Mouse (Mus musculus): ENCODE measurements around the gene Pfkfb4. TPM values are rescaled to one million over a fixed set of nuclear protein-coding genes. Genes with fewer than 3 reads are reported as not detected.

The Pfkfb4 gene
- total RNA-seq (2015; ENCODE audit: low replicate concordance) = 3.1 and 13.3 TPM in 2 replicates
- total RNA-seq (2017; ENCODE audit: low replicate concordance) = 7.9 and 12.3 TPM in 2 replicates

DNA sequence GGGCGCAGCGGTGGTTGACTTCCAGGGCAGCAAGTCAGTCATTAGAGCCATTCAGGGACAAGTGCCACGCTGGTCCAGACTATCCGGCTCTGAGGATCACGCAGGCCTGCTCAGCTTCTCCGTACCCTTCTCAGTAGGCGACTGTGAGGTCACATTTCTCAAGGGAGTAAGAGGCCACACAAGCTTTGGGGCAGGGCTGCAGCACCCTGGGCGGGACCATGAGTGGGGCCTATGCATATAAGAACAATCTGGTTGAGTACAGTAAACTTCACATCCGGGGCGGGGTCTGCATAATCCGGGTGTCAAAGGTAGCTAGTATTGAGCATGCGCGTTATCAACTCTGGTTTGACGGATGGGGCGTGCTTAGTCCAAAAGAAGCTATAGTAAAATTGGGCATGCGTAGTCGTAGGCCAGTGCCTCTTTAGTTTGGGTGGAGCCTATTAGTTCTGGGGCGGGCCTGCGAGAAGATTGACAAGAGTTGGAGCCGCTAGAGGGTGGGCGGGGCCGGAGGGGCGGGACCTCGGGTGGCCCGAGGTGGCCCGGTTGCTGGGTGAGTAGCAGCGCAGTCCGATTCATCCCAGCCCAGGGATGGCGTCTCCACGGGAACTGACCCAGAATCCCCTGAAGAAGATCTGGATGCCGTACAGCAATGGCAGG, at the start of gene Pfkfb4:
Gene Pfkfb4, plus strand, starts transcription at position 351 of the 657 bp plus-strand sequence.
- peak; percentile 89 for ATAC-seq (replicated peaks; ENCODE audit: low FRiP score, poor library complexity, severe bottlenecking)

DNA sequence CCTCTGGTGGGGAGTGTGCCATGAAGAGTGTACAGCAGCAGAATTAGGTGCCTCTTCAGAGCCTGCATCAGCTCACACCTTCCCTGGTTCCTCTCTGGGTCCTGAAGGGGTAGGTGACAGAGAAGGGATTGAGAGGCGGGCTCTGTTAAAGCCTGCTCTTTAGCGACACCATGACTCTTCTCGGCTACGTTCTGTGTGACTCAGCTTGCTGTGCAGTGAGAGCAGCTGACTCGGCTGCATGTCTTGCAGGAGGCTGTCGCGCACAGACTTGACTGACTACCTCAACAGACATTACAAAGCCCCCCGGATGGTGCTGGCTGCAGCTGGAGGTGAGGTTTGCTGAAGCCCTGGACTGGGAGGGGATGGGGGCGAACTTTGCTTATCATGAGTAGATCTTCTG, 46.5 kb upstream of the Pfkfb4 start:
- no peak for ATAC-seq (replicated peaks; ENCODE audit: low FRiP score, poor library complexity, severe bottlenecking)

DNA sequence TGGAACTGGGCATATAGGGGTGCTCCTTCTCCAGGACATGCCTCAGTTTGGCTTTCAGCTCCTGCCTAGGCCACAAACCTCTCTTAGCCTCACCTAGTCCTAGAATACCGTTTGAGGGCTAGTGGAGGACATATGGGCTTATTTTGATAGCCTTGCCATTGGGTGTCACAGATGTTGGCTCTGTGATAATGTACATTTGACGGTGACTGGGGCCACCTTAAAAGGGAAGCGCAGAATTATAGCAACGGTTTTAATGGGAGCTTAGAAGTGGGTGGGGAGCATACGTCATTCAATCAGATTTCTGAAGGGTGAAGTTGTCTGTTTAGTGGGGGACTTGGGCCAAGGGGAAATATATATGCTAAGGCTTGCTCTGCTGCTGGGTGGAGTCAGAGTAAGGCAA, 46.0 kb upstream of the Pfkfb4 start:
- no peak for ATAC-seq (replicated peaks; ENCODE audit: low FRiP score, poor library complexity, severe bottlenecking)

DNA sequence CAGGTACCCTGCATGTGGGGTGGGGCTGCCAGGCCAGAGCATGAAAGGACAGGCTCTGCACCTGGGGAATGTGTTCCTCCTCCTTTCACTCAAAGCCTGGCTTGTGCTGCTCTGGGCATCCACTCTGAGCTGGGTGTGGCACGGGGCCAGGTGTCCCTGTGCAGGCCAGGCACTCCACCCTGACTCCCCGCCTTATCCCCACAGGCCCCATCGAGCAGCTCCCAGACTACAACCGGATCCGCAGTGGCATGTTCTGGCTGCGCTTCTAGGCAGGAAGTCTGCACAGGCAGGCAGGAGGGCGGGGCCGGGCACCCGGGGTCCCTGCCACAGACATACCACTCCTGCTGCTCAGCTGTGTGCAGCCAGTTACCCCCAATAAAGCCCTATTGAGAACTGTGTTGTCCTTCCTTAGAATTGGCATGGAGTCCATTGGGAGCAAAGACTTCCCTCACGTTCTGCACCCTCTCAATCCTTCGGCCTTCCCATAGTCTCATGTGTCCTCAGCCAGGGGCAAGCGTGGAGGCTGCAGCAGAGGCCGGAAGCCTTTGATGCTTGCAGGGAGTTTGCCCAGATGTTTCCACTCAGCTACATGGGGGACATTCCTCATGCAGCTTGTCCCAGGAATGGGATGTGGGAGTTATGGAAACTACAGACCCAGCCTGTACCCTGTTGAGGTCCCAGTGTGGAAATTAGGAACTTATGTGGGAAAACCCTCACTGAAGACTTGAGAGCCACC, 42.2 kb upstream of the Pfkfb4 start:
- ATAC-seq (replicated peaks; ENCODE audit: low FRiP score, poor library complexity, severe bottlenecking) = no peak

DNA sequence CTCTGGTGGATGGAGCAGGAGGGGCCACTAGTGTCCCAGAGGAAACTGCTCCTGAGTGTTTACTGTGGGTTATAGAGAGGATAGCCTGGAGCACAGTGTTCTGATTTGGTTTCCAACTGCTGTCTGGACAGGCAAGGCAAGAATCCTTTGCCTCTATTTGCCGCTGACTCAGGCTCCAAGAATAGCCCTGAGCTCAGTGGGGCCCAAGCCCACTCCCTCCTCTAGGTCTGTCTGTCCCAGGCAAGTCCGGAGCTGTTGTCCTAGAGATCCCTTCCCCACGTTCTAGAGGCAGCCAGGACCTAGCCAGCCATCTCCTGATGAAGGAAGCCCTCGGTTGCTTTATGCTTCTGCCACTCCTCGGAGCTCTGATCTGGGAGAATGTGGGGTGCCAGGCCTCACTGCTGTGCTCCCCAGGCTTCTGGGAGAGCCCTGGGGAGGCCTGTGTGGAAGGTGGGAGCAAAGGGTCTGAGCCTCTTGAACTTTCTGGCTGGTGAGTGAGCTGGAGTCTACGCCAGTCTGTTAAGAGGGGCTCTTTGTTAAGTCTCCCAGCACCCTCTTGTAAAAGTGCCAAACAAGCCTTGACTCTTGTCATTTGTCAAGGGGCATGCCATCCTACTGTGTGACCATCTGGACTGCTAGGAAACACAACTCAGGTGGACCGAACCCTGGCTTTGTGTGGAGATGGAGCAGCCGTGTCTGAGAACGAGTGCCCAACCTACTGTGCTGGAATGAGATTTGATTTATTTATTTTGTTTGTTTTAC, 41.4 kb upstream of the Pfkfb4 start:
- no peak for ATAC-seq (replicated peaks; ENCODE audit: low FRiP score, poor library complexity, severe bottlenecking)

DNA sequence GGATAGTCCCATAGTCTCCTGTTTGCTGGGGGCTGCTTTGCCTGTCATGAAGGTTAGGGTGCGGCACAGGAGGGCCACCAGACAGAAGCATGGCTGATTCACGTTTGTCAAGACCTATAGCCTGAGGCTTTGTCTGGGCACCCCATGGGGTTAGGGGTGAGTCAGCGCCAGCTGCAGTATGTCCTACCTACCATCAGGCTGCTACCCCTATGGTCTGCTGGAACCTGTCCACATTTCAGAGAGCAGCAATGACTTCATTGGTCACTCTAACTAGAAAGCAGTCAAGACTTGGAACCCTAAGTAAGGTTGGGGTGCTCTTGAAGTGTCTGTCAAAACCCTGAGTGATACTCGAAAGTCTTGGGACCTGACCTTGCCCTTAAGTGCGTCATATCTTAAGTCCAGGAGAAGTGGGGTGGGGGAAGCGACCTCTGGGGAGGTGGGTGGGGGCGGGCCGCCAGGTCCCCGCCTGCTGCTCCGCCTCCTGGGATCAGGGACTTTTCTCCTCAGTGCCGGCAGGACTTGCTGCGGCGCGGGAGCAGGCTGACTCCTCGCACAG, 38.4 kb upstream of the Pfkfb4 start, which contains the start of gene Col7a1:
Gene Col7a1, plus strand, starts transcription at position 506 of the 556 bp plus-strand sequence.
- ATAC-seq (replicated peaks; ENCODE audit: low FRiP score, poor library complexity, severe bottlenecking) = no peak

DNA sequence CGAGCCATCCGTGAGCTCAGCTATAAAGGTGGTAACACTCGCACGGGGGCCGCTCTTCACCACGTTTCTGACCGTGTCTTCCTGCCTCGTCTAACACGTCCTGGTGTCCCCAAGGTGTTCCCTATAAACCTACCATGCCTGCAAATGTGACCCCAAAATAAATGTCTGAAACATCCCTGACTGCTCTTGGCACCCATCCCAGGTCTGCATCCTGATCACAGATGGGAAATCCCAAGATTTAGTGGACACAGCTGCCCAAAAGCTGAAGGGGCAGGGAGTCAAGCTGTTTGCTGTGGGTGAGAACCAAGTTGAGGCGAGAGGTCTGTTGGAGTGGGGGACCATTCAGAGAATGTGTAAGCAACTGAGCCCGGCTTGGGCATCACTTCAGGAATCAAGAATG, 36.3 kb upstream of the Pfkfb4 start:
- no peak for ATAC-seq (replicated peaks; ENCODE audit: low FRiP score, poor library complexity, severe bottlenecking)

DNA sequence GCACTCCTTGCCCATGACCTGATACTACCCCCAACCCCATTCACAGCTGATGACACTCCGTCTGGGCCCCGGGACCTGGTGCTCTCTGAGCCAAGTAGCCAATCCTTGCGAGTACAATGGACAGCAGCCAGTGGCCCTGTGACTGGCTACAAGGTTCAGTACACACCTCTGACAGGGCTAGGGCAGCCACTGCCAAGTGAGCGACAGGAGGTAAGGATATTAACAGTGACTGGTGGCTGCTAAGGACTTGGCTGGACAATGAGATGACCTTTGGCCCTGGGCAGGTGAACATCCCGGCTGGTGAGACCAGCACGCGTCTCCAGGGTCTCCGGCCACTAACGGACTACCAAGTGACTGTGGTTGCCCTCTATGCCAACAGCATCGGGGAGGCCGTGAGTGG, 35.7 kb upstream of the Pfkfb4 start:
- no peak for ATAC-seq (replicated peaks; ENCODE audit: low FRiP score, poor library complexity, severe bottlenecking)

DNA sequence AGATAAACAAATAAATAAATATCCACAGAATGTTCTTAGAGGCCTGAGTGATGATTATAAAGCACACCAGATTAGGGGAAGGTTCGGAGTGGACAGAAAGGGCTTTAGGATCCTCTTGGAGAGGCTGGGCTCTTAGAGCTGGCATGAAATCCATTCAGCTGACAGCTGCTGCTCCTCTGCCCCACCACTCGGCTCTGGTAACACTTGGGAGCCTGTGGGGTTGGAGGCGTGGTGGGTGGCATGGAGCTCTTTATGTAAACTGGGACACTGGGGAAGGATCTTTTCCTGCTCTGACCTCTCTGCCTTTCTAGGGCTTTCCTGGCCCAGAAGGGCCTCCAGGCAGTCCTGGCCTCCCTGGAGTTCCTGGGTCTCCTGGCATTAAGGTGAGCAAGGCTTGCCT, 28.0 kb upstream of the Pfkfb4 start:
- ATAC-seq (replicated peaks; ENCODE audit: low FRiP score, poor library complexity, severe bottlenecking) = no peak

DNA sequence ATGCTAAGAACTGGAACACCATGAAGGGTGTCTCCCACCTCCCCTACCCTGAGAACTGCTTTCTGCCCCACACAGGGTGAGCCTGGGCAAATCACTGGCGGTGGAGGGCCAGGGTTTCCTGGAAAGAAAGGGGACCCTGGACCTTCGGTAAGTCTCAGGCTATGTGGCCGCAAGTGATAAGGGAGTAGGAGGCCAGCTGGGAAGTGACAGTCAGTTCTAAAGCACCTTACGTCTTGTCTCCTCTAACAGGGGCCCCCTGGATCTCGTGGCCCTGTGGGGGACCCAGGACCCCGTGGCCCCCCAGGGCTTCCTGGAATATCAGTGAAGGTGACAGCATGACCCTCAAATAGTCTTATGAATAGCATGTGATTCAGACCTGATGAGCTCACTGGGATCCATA, 27.2 kb upstream of the Pfkfb4 start:
- ATAC-seq (replicated peaks; ENCODE audit: low FRiP score, poor library complexity, severe bottlenecking) = no peak

DNA sequence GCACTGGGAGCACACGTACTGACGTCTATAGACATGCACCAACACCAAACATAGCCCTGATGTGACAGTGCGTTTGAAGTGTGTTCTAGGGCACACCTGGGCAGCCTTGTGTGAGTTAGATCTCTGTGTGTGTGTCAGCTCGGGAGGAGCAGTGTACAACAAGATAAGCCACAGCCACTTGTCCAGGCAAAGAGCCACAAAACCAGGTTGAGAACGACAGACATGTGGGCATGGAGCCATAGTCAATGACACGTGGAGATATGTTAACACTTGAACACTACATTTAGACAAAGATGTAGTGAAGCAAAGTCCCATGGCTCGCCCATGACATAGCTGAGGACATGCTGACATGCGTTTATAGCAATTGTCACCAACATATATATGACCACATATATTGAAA, 21.0 kb upstream of the Pfkfb4 start:
- no peak for ATAC-seq (replicated peaks; ENCODE audit: low FRiP score, poor library complexity, severe bottlenecking)

DNA sequence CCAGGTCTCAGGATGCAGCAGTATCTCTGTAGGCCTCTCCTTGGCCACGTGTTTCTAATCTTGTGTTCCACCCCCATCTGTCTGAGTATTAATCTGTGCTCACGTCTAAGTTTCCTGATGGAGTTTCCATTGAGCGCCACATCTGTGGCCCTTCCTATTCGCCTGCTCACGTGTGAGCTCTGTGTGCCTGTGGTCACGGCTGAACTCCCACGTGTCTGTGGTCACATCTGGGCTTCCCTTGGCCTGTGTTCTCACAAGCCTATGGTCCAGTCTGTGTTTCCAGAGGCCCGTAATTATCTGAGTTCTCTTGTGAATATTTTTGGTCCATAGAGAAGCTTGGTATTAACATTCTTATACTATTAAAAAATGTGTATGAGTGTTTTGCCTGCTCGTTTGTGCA, 15.1 kb upstream of the Pfkfb4 start:
- no peak for ATAC-seq (replicated peaks; ENCODE audit: low FRiP score, poor library complexity, severe bottlenecking)

DNA sequence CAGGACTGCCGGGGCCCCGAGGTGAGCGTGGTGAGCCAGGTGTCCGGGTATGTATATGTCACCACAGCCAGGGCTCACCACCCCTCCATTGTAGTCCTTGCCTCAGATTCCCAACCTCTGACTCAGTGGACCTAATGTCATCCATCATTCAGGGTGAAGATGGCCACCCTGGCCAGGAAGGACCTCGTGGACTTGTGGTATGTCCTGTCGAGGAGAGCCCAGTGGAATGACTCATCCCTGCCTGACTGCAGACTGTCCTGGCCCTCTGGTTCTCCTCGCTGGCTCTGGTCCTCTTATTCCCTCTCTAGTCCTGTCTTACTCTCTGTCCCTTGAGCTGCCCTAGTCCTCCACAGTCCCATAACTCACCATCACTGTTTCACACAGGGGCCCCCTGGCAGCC, 13.6 kb upstream of the Pfkfb4 start:
- ATAC-seq (replicated peaks; ENCODE audit: low FRiP score, poor library complexity, severe bottlenecking) = no peak

DNA sequence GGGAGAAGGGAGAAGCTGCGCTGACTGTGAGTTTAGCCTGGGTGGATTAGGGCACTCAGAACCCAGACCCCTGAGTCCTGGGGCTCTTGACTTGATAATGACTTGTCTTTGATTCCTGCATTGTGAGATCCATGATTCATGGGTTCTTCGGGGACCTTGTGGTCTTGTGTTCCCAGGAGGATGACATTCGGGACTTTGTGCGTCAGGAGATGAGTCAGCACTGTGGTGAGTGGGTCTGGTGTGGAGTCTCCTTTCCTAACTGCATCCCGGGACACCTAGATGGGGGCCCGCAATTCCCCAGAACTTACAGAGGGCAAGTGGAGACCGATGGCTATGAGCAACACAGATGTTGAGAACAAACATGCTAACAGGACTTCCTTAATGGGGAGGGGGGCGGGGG, 9.1 kb upstream of the Pfkfb4 start:
- no peak for ATAC-seq (replicated peaks; ENCODE audit: low FRiP score, poor library complexity, severe bottlenecking)

DNA sequence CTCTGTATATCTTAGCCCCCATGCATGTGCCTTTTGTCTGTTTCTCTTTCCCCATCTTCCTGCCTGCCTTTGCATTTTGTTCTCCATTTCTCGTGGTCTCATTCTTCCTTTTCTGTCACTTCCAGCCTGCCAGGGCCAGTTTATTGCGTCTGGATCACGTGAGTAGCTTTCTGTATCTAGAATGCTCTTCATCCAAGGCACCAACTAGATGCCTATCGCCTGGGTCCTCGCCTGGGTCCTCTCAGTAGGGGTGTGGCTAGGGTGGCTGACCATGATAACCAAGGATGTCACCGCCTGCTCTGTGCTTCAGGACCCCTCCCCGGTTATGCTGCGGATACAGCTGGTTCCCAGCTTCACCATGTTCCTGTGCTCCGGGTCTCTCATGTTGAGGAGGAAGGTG, 8.4 kb upstream of the Pfkfb4 start:
- ATAC-seq (replicated peaks; ENCODE audit: low FRiP score, poor library complexity, severe bottlenecking) = no peak

DNA sequence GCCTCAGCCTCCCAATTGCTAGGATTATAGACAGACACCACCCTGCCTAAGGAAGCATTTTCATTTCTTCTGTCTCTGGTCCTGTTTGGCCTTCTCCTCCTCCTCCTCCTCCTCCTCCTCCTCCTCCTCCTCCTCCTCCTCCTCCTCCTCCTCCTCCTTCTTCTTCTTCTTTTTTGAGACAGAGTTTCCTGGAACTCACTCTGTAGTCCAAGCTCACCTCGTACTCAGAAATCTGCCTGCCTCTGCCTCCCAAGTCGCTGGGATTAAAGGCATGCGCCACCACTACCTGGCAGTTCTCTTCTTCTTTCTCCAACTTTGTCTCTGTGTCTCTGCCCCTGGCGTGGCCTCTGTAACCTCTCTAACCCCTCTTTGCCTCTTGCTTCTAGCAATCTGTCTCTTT, 5.9 kb upstream of the Pfkfb4 start, which contains the start of gene Ucn2:
Gene Ucn2, plus strand, starts transcription at position 301 of the 400 bp plus-strand sequence.
- ATAC-seq (replicated peaks; ENCODE audit: low FRiP score, poor library complexity, severe bottlenecking) = no peak

DNA sequence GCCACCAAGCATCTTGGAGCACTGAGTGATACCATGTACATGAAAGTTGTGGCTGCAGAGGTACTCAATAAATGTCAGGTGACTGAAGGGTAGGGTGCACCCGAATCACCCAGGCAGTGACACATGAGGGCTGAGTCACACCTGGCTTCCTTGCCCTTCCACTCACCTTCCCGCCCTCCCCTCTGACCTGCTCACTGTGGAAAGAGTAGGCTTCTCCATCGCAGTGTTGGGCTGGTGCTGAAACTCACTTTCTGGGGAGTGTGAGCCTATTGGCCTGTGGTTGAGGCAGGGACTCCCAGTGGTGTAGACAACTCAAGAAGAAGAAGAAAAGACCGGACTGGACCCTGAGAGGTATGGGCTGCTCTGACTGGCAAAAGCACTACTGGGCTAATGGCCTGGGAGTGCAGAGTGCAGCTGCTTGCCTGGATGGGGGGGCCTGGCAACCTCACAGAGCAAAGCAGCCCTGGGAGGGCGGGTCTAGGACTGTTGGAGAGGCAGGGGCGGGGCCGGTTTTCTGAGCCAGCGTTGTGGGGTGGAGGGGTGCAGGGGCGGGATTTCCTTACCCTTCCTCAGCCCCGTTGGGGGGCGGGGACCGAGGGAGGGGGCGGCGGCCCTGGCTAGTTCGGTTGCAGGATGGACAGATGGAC, 3.8 kb upstream of the Pfkfb4 start:
- ATAC-seq (replicated peaks; ENCODE audit: low FRiP score, poor library complexity, severe bottlenecking) = no peak

DNA sequence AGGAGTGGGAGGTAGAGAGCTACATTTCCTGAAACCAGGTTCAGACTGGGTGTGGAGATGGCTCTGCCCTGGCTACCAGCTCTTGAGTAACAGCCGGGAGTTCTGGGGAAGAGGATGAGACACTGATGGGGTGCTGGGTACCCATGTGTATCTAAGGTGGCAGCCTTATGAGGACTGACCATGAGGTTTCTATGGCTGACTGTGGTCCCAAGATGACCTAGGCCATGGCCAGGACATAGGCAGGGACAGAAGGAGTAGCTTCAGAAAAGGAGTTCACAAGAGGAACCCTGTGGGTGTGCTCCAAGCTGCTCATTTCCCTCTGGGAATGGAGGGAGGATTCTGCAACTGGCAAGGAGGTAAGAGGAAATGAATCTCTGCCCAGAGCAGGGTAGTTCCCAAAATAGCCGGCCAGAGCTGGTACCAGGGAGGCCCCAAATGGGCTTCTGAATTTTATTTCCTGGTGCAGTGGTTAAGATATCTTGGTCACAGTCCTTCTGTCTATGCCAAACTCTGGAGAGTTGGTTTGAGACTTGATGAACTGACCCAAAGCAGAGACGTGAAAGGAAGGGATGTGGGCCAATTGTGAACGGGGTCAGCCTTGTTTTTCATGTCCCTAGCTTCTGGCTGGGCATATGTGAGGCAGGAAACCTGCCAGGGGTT, 1.6 kb upstream of the Pfkfb4 start:
- no peak for ATAC-seq (replicated peaks; ENCODE audit: low FRiP score, poor library complexity, severe bottlenecking)

DNA sequence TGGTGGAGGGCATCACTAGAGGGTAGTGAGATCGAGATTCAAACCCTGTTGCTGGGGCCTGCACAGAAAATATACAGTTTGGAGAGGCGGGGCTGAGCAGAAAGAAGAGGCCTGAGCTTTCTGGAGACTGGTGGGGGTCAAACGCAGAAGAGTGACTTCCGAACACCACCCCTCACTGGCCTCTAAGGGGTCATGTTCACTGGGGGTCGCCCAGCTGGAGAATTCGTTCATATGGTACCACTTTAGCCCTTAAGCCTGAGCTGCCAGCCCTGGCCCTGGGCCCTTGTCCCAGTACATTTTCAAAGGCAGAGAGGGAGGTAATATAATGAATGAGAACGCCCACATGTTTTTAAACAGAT, 1.1 kb upstream of the Pfkfb4 start:
- no peak for ATAC-seq (replicated peaks; ENCODE audit: low FRiP score, poor library complexity, severe bottlenecking)
